Mouse (Mus musculus) kidney, postnatal 0 days (tissue): ENCODE measurements around the gene Pfdn5. TPM values are rescaled to one million over a fixed set of nuclear protein-coding genes. Genes with fewer than 3 reads are reported as not detected.
"Not testable (repeated sequence)": the region's sequence is repeated elsewhere in the genome, so short reads cannot be mapped to it uniquely, and the experiment has no call there.

ENCODE experiments used
- ATAC-seq: fragments of 200-750 bp; cut with Nextera tagmentation; replicated peaks from 2 replicates; pipeline ENCODE4 v1.8.0; 2017; ENCODE audit warnings: low read depth, moderate number of reproducible peaks, moderate TSS enrichment, moderate library complexity; ENCODE audit not compliant: low FRiP score
- DNase-seq: peaks from one replicate; pipeline ENCODE4 v3.0.0-alpha.2; 2016; ENCODE audit warnings: low spot score
- H3K27ac ChIP-seq: fragments of 300-500 bp; sonication (generic); 2 replicates; pipeline ENCODE4 v1.5.1; 2014; ENCODE audit warnings: mild to moderate bottlenecking
- H3K27me3 ChIP-seq: fragments of 300-500 bp; sonication (generic); 2 replicates; pipeline ENCODE4 v1.6.1; 2014; ENCODE audit warnings: low read length, mixed read lengths; ENCODE audit not compliant: insufficient read depth
- H3K36me3 ChIP-seq: fragments of 300-500 bp; sonication (generic); 2 replicates; pipeline ENCODE4 v1.6.1; 2014; ENCODE audit warnings: low read length, mixed read lengths; ENCODE audit not compliant: insufficient read depth
- H3K4me1 ChIP-seq: fragments of 300-500 bp; sonication (generic); replicated peaks from 2 replicates; pipeline ENCODE4 v1.6.1; 2014; ENCODE audit warnings: antibody characterized with exemption, low read length, mixed read lengths; ENCODE audit not compliant: insufficient read depth
- H3K4me2 ChIP-seq: fragments of 300-500 bp; sonication (generic); 2 replicates; pipeline ENCODE4 v1.6.1; 2014; ENCODE audit warnings: mild to moderate bottlenecking, low read length, moderate library complexity, mixed read lengths
- H3K4me3 ChIP-seq: fragments of 300-500 bp; sonication (generic); replicated peaks from 2 replicates; pipeline ENCODE4 v1.5.1; 2014; ENCODE audit warnings: low read depth, low read length
- H3K9ac ChIP-seq: fragments of 300-500 bp; sonication (generic); 2 replicates; pipeline ENCODE4 v1.6.1; 2014; ENCODE audit warnings: low read depth, low read length
- H3K9me3 ChIP-seq: fragments of 300-500 bp; sonication (generic); replicated peaks from 2 replicates; pipeline ENCODE4 v1.6.1; 2016; ENCODE audit warnings: low read length, inconsistent platforms, mixed read lengths
- CTCF ChIP-seq: IDR thresholded peaks from 2 replicates; pipeline ENCODE4 v1.5.1; 2016; ENCODE audit warnings: antibody characterized with exemption, low read depth, mild to moderate bottlenecking, moderate library complexity
- WGBS: fragments of 180-500 bp; shearing (Covaris S2); extraction: QIAGEN DNeasy Blood & Tissue Kit; methylation state at CpG from one replicate; pipeline ENCODE4 v1.1.7; 2014; 5-methylcytosine and 5-hydroxymethylcytosine counted together
- polyA plus RNA-seq: library from polyadenylated mRNA; unstranded; fragments of >200 nt; fragmentation: Nextera tagmentation; extraction: Ambion mirVana; gene quantifications from 2 replicates; pipeline ENCODE4 v1.2.1, GENCODE M21; 2015

Gene Pfdn5
- polyA plus RNA-seq, 1 experiment from 2014 or later: 565 TPM

- no peak for TF ChIP-seq CTCF
- Histone ChIP-seq H3K4me2 (peak overlapping the region; percentile 74), H3K9ac (peak overlapping the region; percentile 72), H3K4me3 (peak overlapping the region; percentile 75), H3K27me3 (no peaks in the 10 kb centered on the region), H3K27ac (peak overlapping the region; percentile 54), H3K4me1 (peaks cover 16% of the 10 kb centered on the region; the same call in 1 of the 2 replicates), H3K9me3 (no peaks in the 10 kb centered on the region), H3K36me3 (peaks cover 5% of the 10 kb centered on the region; the same call in 1 of the 2 replicates)
- ATAC-seq: no peak
- no peak for DNase-seq
- WGBS: 56% methylated on average over 8 of the region's 8 CpGs
These were observed 976 bp downstream of the Pfdn5 start for GRCm38 (mm10) chr15:102326892-102327291.

- Histone ChIP-seq H3K9me3 (no peaks in the 10 kb centered on the region), H3K9ac (peak within 1 kb of the TSS; percentile 73), H3K27me3 (no peaks in the 10 kb centered on the region), H3K4me1 (peaks cover 20% of the 10 kb centered on the region), H3K27ac (peak within 1 kb of the TSS; percentile 82), H3K36me3 (peaks cover 27% of the 10 kb centered on the region), H3K4me2 (peak within 1 kb of the TSS; percentile 88), H3K4me3 (peak within 1 kb of the TSS; percentile 79)
- ATAC-seq (peak; percentile 90), DNase-seq (peak; percentile 97)
- TF ChIP-seq CTCF: no peak
- whole genome bisulfite sequencing: under 1% methylated on average over 30 of the region's 30 CpGs
These were observed 5.7 kb downstream of the Pfdn5 start, which contains the start of gene Myg1 for GRCm38 (mm10) chr15:102331610-102332015. Myg1 (plus strand) TSS chr15:102331709.

DNA sequence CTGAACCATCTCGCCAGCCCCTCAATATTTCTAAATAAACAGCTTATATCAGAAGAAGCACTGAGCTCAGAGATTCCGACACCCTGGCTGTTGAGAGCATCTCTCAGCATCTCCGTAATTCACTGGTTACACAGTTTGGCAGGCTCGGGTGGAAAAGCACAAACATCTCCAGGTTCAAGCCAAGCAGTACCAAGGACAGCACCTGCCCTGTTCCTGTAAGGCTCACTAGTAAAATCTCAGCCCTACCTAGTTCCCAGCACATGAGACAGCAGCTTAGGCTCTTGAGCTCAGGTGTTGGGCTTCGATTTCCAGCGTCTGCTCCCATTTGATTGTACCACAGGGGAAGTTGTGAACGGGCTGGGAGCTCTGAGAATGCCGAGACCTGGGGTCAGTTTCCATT is 9.3 kb downstream of the Pfdn5 start:
- H3K27me3 ChIP-seq: no peaks in the 10 kb centered on the region
- H3K4me1 ChIP-seq: peaks cover 13% of the 10 kb centered on the region
- H3K9ac ChIP-seq: no peak overlapping the region
- peaks cover 44% of the 10 kb centered on the region for H3K36me3 ChIP-seq
- DNase-seq: no peak
- H3K4me3 ChIP-seq: no peak overlapping the region
- no peak overlapping the region for H3K4me2 ChIP-seq
- no peak for TF ChIP-seq CTCF
- H3K27ac ChIP-seq: no peak overlapping the region
- no peaks in the 10 kb centered on the region for H3K9me3 ChIP-seq
- 80% methylated on average over 8 of the region's 8 CpGs for WGBS
- ATAC-seq: no peak

DNA sequence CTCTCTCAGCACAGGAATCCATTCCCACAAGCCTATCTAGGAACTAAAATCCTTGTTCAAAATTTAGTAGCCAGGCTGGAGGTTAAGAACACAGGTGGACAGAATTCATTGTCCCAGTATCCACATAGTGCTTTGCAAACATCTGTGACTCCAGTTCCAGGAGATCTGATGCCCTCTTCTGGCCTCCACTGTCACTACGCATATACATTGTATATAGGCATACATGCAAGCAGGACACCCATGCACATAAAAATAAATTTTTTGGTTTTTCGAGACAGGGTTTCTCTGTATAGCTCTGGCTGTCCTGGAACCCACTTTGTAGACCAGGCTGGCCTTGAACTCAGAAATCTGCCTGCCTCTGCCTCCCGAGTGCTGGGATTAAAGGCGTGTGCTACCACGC is 10.0 kb downstream of the Pfdn5 start:
- not testable (repeated sequence) for H3K4me2 ChIP-seq, H3K9me3 ChIP-seq, H3K27ac ChIP-seq, H3K4me3 ChIP-seq, H3K27me3 ChIP-seq, H3K9ac ChIP-seq, ATAC-seq
- TF ChIP-seq CTCF: peak; percentile 62
- Histone ChIP-seq H3K36me3 (peaks cover 44% of the 10 kb centered on the region), H3K4me1 (peaks cover 13% of the 10 kb centered on the region)
- 94% methylated on average over 5 of the region's 5 CpGs for WGBS
- DNase-seq: peak; percentile 39

DNA sequence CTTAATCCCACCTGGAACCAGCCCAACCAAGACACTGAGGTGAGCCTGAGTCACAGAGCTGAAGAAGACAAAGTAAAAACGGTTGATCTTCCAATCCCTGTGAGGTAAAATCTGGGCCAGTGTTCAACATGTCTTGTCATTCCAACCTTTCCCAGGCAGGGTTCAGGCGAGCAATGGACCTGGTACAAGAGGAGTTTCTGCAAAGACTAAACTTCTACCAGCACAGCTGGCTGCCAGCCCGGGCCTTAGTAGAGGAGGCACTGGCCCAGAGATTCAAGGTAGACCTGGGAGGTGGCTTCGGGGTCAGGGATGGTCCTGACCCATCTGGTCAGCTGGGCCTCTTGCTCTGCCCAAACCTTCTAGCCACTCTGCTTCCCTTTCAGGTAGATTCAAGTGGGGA is 11.0 kb downstream of the Pfdn5 start:
- Histone ChIP-seq H3K36me3 (peaks cover 44% of the 10 kb centered on the region), H3K4me2 (no peak overlapping the region), H3K27me3 (no peaks in the 10 kb centered on the region), H3K4me1 (peaks cover 9% of the 10 kb centered on the region), H3K27ac (no peak overlapping the region), H3K4me3 (no peak overlapping the region), H3K9me3 (no peaks in the 10 kb centered on the region), H3K9ac (no peak overlapping the region)
- DNase-seq (no peak), ATAC-seq (no peak)
- 94% methylated on average over 4 of the region's 4 CpGs for WGBS
- no peak for TF ChIP-seq CTCF

GRCm38 (mm10) chr15:102339612-102340011 is 13.7 kb downstream of the Pfdn5 start:
- no peak for ATAC-seq
- Histone ChIP-seq H3K27me3 (no peaks in the 10 kb centered on the region), H3K4me2 (no peak overlapping the region), H3K9ac (peak overlapping the region; percentile 35; the same call in 1 of the 2 replicates), H3K9me3 (no peaks in the 10 kb centered on the region), H3K4me1 (no peaks in the 10 kb centered on the region), H3K4me3 (no peak overlapping the region), H3K36me3 (peaks cover 36% of the 10 kb centered on the region), H3K27ac (no peak overlapping the region)
- no peak for TF ChIP-seq CTCF
- DNase-seq: no peak
- WGBS: 64% methylated on average over 5 of the region's 5 CpGs

- Histone ChIP-seq H3K27me3 (no peaks in the 10 kb centered on the region), H3K4me2 (no peak overlapping the region), H3K4me1 (no peaks in the 10 kb centered on the region), H3K4me3 (no peak overlapping the region), H3K9ac (no peak overlapping the region), H3K9me3 (no peaks in the 10 kb centered on the region), H3K36me3 (peaks cover 31% of the 10 kb centered on the region), H3K27ac (no peak overlapping the region)
- DNase-seq: peak; percentile 78
- WGBS: 14% methylated on average over 1 of the region's 1 CpGs
- ATAC-seq: no peak
- TF ChIP-seq CTCF: peak; percentile 79
These were observed 15.7 kb downstream of the Pfdn5 start for GRCm38 (mm10) chr15:102341580-102341979.
